Mouse (Mus musculus) kidney, postnatal 14 days (tissue): ENCODE results near the gene Xrn1.
"Not testable (repeated sequence)": the region's sequence is repeated elsewhere in the genome, so short reads cannot be mapped to it uniquely, and the experiment has no call there.

Experiments used
- DNase-seq: peaks from one replicate; pipeline ENCODE4 v3.0.0; 2022; ENCODE audit warnings: mixed read lengths

The Xrn1 gene

DNA sequence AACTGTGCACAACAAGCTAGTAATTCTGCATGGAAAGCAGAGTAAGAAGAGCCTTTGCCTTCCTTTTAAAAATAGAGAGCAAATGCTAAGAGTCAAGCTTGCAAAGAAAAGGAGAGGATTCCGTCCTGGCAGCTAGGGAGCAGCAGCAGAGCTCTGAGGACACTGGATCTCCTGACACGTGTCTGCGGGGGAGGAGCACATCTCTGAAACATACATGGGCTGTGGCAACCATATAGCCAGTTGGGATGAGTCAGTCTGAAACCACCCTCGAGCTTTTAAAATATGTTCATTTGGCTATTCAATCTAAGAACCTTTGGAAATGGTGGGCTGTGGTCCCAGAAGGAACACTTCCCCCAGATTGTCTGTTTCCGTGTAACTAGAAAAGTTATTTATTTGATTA lies 100.3 kb downstream of the Xrn1 start:
- DNase-seq: no peak

DNA sequence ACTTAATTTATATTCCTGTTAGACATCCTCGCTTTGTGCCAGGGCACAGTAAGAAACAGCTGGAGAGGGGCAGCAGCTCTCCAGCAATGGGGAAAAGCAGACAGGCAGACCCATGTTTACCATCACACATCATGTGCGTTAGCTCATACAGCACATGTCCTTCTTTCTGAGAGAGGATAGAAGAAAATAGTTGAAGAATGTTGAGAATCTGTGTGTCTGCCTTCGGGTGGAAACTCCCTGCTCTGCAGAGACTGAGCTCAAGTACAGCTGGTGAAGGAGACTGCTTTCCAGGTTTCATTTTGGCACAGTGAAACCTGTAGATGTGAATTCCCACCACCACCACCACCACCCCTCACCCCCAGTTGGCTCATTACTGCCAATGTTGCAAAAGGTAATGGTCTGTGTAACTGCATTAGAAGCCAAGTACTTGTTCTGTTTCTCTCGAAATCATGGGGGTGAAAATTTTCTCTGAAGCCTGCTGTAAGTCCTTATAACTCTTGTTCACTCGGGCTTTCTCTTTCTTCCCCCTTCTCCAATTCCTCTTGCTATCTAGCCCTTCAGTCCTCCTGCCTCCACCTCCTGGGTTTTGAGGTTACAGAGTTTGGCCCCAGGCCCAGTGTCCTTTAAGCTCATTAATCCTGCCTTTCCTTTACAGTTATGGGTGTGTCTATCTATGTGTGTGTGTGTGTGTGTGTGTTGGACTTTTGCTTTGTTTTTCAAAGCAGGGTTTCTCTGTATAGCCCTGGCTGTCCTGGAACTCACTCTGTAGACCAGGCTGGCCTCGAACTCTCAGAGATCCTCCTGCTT lies 102.1 kb downstream of the Xrn1 start:
- peak; percentile 55 for DNase-seq

GRCm38 (mm10) chr9:96063083-96063802 lies 108.7 kb downstream of the Xrn1 start:
- DNase-seq: peak; percentile 10

DNA sequence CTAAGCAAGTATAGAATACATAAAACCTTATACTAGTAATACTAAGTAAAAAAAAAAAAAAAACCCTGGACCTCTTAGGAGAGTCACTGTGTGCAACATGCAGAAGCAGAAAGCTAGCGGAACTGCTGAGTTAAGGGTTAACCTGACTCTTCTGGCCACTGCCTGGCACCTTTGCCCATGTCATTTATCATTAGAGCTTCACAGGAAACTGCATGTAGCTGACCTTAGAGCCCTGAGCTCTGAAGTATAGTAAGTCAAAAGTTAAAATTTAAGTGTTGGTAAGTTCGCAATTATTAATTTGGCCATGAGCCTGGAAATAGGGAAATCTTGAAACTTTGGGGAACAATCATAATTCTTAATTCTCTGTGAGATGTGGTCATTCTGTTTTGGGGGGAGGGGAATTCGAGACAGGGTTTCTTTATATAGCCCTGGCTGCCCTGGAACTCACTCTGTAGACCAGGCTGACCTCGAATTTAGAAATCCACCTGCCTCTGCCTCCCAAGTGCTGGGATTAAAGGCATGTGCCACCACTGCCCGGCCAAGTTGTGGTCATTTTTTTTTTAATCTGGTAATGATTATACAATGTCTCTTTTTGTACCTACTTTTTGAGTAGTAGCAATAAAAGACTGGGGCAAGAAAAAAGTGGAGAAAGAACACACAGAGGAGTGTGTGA lies 109.4 kb downstream of the Xrn1 start:
- DNase-seq: peak; percentile 75

DNA sequence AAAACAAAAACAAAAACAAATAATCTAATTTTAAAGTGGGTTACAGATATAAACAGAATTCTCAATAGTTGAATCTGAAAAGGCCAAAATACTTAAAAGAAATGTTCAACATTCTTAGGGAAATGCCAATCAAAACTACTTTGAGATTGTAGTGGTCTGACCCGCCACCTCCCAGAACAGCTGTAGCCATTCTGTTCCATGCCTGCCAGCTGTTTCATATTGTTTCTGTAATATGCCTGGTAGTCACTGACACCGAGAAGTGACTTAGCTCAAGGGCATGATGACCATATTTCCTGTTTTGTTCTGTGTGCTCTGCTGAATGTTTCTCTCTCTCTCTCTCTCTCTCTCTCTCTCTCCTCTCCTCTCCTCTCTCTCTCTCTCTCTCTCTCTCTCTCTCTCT lies 112.9 kb downstream of the Xrn1 start:
- no peak for DNase-seq

- DNase-seq: no peak
These were observed 124.3 kb downstream of the Xrn1 start for GRCm38 (mm10) chr9:96078752-96079315.

GRCm38 (mm10) chr9:96085293-96085692 lies 130.7 kb downstream of the Xrn1 start:
- no peak for DNase-seq

GRCm38 (mm10) chr9:96087671-96088070 lies 133.1 kb downstream of the Xrn1 start:
- DNase-seq: no peak

DNA sequence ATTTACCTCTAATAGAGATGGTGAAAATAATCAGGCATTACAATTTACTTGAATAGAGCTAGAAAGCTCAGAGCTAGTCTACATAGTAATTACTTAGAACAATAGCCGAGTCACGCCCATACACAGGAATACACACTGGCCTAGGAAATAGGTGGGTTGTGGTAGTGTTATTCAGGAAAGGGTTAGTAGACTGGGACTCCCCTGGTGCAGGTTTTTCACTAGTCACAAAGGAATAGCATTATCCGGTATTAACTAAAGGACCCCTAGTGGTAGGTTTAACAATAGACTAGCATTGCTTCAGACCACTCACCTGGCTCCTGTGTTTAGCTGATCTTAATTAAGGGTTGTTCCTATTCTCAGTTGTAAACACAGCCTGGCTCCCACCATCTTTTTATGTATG lies 133.9 kb downstream of the Xrn1 start:
- DNase-seq: not testable (repeated sequence)

GRCm38 (mm10) chr9:96092637-96093036 lies 138.1 kb downstream of the Xrn1 start:
- DNase-seq: not testable (repeated sequence)

- DNase-seq: peak; percentile 15
These were observed 138.7 kb downstream of the Xrn1 start for GRCm38 (mm10) chr9:96093221-96093620.

DNA sequence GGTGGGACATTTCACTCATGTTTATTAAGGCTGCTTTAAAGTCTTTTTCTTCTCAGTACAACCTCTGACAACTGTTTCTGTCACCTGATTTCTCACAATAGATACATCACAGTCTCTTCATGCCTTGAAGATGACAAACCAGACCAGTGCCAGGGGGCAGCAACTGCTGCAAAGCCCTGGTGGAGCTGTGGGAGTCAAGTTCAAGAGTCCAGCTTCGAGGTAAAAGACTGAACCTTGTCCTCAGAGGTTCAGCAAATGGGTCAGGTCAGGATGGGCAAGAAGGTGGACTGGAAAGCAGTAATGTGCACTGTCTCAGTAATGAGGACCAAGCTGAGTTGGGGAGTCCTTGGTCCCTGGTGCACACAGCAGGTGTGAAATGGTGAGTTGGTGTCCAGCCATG lies 139.8 kb downstream of the Xrn1 start:
- peak; percentile 47 for DNase-seq

GRCm38 (mm10) chr9:96095192-96095591 lies 140.6 kb downstream of the Xrn1 start:
- DNase-seq: no peak

DNA sequence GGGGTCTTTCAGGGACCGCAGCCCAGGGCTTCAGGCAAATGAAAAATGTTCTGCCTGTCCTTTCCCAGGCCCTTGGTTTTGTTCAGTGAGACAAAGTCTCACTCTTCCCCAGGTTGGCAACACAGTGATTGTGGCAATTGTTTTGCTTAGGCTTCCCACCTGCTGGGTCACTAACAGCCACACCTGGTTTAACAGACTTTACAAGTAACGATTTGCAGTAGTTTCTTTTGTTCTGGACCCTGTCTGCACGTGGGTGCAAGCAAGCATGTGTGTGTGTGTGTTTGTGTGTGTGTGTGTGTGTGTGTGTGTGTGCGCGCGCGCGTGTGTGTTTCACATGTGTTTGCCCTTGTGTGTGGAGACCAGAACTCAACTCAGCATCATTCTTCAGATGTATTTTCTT lies 148.3 kb downstream of the Xrn1 start:
- no peak for DNase-seq
